30 mouse cellular contexts compared by ENCODE assay signal in the genomic region with DNA sequence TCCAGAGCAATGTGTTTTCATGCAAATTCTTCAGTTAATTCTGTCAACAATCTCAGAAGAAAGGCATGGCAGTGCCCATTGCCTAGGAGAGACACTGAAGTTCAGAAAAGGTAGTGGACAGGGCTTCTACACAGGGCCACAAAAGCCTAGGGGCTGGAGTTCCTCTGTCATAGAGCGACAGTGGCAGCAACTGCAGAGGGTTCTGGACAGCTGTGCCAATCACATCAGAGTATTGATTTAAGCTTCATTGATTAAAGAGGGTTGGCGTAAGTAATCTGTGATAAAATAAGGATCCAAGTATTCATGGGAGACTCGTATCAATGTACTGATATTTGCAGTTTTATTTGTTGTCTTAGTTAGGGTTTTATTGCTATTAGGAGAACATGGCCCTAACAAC.
"Had no signal": no experiment of that assay in that cellular context is flagged by ENCODE, and none has a peak within 500 bp of the region (broad histone marks: within the 10 kb centered on the region; RNA-seq: fewer than 3 reads in every experiment).

No protein-coding gene starts in this region.

- H3K9ac ChIP-seq: limb, embryonic 12.5 days; limb, embryonic 13.5 days; limb, embryonic 15.5 days; liver, embryonic 13.5 days; liver, embryonic 14.5 days; liver, embryonic 15.5 days; lung, embryonic 14.5 days; lung, embryonic 15.5 days; midbrain, embryonic 12.5 days; midbrain, embryonic 13.5 days; midbrain, embryonic 15.5 days; neural tube, embryonic 12.5 days had no signal

- H3K4me1 ChIP-seq: limb, embryonic 10.5 days; limb, embryonic 12.5 days; limb, embryonic 13.5 days; limb, embryonic 15.5 days; liver, embryonic 13.5 days; liver, embryonic 15.5 days; lung, embryonic 15.5 days; midbrain, embryonic 10.5 days; midbrain, embryonic 12.5 days; midbrain, embryonic 13.5 days; midbrain, embryonic 15.5 days; neural tube, embryonic 12.5 days had no signal

- H3K27ac ChIP-seq: left cerebral cortex, adult 2 months; limb, embryonic 10.5 days; limb, embryonic 12.5 days; limb, embryonic 13.5 days; limb, embryonic 15.5 days; liver, embryonic 13.5 days; liver, embryonic 14.5 days; liver, embryonic 15.5 days; lung, embryonic 15.5 days; macrophage; midbrain, embryonic 10.5 days; midbrain, embryonic 12.5 days; midbrain, embryonic 13.5 days; midbrain, embryonic 15.5 days; neural tube, embryonic 12.5 days had no signal

- H3K36me3 ChIP-seq: limb, embryonic 10.5 days; limb, embryonic 12.5 days; limb, embryonic 13.5 days; limb, embryonic 15.5 days; liver, embryonic 13.5 days; liver, embryonic 15.5 days; lung, embryonic 15.5 days; midbrain, embryonic 10.5 days; midbrain, embryonic 12.5 days; midbrain, embryonic 13.5 days; midbrain, embryonic 15.5 days; neural tube, embryonic 12.5 days had no signal

- H3K4me3 ChIP-seq: left cerebral cortex, adult 2 months; limb, embryonic 10.5 days; limb, embryonic 12.5 days; limb, embryonic 13.5 days; limb, embryonic 15.5 days; liver, embryonic 13.5 days; liver, embryonic 15.5 days; lung, embryonic 15.5 days; megakaryocyte, embryonic 14.5 days; midbrain, embryonic 10.5 days; midbrain, embryonic 12.5 days; midbrain, embryonic 13.5 days; midbrain, embryonic 15.5 days; myocyte; neural tube, embryonic 12.5 days had no signal

- H3K4me2 ChIP-seq: limb, embryonic 12.5 days; limb, embryonic 13.5 days; limb, embryonic 15.5 days; liver, embryonic 11.5 days; liver, embryonic 13.5 days; liver, embryonic 15.5 days; lung, embryonic 14.5 days; lung, embryonic 15.5 days; midbrain, embryonic 11.5 days; midbrain, embryonic 12.5 days; midbrain, embryonic 13.5 days; midbrain, embryonic 15.5 days; neural tube, embryonic 12.5 days had no signal

- H3K9me3 ChIP-seq: limb, embryonic 10.5 days; limb, embryonic 12.5 days; limb, embryonic 13.5 days; limb, embryonic 15.5 days; liver, embryonic 13.5 days; liver, embryonic 15.5 days; lung, embryonic 15.5 days; megakaryocyte, embryonic 14.5 days; midbrain, embryonic 10.5 days; midbrain, embryonic 12.5 days; midbrain, embryonic 13.5 days; midbrain, embryonic 15.5 days; neural tube, embryonic 12.5 days had no signal

- H3K27me3 ChIP-seq: limb, embryonic 12.5 days; limb, embryonic 13.5 days; limb, embryonic 15.5 days; liver, embryonic 13.5 days; liver, embryonic 15.5 days; lung, embryonic 15.5 days; megakaryocyte, embryonic 14.5 days; midbrain, embryonic 12.5 days; midbrain, embryonic 13.5 days; midbrain, embryonic 15.5 days; neural tube, embryonic 12.5 days had no signal

- ATAC-seq: lung, postnatal 0 days; midbrain, embryonic 13.5 days; midbrain, embryonic 15.5 days; midbrain, embryonic 16.5 days had no signal

- DNase-seq: left cerebral cortex, postnatal 4 days; liver, embryonic 13.5 days; lung, adult 18-20 months; lung, adult 2 months; lung, embryonic 14.5 days; lung, postnatal 10 days; lung, postnatal 14 days; lung, postnatal 36 days; lung, postnatal 4 days; midbrain, embryonic 14.5 days had no signal
